Mouse (Mus musculus): ENCODE data around the gene Osbpl11.

Osbpl11 gene

DNA sequence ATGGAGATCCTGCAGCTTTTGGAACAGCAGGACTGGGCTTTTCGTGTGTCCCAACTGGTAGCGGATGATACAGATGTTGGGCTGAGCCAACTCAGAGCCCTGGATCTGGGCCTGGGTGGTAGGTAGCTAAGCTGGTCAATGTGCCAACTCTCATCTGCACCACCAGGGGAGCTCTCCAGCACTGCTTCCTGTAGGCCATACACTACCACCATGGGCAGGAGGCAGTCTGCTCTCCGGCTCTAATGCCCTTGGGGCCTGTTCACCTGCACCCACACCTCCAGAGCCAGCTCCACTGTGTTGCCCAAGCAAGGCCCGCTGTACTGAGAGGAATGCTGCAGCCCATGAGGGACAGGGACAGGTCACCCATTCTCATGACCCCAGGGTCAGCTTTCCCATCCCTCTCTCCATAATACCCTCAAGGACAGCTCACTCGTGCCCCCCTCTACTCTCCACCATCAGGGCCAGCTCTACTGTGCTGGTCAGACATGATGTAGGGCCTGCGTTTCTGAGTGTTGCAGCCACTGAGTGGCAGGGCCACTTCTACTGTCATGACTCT, 59.3 kb downstream of the Osbpl11 start:
- DNase-seq, result no peak

DNA sequence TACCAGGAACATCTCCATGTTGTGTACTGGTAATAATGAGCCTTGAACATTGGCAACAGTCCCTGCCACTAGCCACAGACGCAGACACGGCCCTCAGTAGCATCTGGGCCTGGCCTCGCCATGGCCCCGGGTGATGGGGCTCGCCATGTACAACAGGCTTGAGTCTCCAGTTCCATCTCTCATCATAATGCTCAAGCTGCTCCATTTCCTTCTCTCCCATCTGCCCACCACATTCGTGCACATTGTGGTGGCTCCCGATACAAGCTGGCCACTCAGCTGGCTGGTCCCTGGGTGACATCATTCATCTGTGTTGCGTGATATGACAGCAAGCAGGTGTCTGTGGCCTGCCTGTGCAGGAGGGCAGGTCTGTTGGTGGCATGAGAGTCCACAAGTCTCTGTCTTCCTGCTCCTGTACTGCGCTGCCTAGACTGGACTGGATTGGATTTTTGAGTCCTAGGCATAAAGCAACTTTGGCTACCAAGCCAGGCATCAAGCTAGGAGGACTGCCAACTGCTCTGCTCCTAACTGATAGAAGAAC, 60.1 kb downstream of the Osbpl11 start:
- no peak for DNase-seq

- DNase-seq, result no peak
These were observed 61.7 kb downstream of the Osbpl11 start for GRCm38 (mm10) chr16:33246526-33246925.

GRCm38 (mm10) chr16:33247006-33247405, 62.1 kb downstream of the Osbpl11 start:
- DNase-seq, result no peak

DNA sequence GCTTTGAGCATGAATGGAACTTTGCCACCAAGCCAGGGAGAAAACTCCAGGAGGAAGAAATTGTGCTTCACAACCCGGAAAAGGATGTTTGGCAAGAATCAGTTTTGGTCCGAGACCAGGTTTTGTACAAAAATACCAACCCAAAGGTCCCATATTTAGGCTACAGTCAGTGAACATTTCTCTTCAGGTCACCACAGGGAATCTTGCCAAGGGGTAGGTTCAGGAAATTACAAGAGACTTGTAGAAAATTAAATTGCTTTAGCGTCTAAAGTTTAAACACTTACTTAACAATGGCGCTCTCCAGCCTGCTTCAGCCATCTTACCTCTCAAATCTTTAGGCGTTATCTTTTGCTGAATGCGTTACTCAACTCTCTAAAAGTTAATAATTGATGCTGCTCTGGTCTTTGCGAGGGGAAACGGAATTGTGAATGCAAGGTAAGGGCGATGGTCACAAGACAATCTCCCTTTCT, 65.8 kb downstream of the Osbpl11 start:
- peak; percentile 44 for DNase-seq

DNA sequence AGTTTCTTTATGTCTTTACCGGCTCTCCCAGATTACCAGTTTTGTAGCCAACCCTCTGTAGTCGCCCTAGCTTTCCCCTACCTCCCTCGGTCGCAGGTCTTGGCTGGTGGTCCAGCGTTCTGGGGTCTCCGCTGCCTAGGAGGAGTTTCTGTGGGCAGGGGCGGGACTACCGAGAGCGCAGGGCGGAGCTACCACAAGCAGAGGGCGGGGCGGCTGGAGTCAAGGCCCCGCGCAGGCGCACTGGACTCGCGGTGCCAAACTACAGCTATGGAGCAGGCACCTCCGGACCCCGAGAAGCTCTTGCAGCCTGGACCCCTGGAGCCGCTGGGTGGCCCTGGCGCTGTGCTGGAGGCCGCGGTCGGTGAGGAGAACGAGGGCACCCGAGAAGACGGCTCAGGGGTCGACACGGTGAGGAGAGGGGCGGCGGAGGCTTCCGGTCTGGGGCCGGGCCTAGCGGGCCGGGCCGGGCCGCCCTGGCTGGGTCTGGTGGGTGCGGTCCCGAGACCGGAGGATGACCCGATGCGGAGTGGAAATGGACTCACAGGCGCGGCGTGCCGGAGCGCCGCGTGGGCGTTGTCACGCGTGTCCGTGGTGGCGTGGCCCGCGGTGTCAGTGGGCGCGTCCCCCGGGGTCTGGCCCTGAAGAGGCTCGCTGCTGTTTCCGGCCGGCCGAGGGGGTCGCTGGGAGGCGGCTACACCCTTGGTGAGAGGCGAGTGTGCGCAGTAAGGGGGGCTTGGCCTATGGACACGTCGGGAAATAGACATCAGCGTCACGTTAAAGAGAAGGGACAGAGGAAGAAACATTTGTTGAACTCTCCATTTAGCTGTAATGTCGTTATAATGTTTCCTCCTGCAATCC, 66.6 kb downstream of the Osbpl11 start, which contains the start of gene Snx4:
TSS of gene Snx4 (plus strand) at position 249 of the 858 bp plus-strand sequence.
- peak; percentile 91 for DNase-seq

- no peak for DNase-seq
These were observed 70.7 kb downstream of the Osbpl11 start for GRCm38 (mm10) chr16:33255601-33256000.

GRCm38 (mm10) chr16:33258530-33258929, 73.7 kb downstream of the Osbpl11 start:
- no peak for DNase-seq

GRCm38 (mm10) chr16:33259824-33260223, 75.0 kb downstream of the Osbpl11 start:
- DNase-seq, result no peak

DNA sequence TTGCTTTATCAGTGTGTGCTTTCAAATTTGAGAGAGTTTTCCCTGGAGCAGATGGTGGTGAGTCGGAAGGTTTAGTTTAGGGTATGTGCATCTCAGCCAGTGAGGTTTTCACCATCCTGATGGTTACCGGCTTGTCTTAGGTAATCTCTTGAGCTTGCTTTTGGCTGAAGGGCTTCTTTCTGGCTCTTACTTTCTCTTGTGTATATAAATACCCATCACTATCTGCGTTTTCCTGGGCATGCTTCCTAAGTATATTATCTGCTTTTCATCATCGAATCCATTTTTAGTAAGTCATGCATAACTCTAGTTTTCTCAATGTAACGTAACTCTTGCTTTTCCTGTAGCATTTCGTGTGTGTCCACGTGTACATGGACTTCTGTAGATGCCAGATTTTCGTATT, 76.0 kb downstream of the Osbpl11 start:
- no peak for DNase-seq

- no peak for DNase-seq
These were observed 76.8 kb downstream of the Osbpl11 start for GRCm38 (mm10) chr16:33261584-33262061.

- no peak for DNase-seq
These were observed 77.2 kb downstream of the Osbpl11 start for GRCm38 (mm10) chr16:33262096-33262495.

- no peak for DNase-seq
These were observed 82.9 kb downstream of the Osbpl11 start for GRCm38 (mm10) chr16:33267616-33268253.

DNA sequence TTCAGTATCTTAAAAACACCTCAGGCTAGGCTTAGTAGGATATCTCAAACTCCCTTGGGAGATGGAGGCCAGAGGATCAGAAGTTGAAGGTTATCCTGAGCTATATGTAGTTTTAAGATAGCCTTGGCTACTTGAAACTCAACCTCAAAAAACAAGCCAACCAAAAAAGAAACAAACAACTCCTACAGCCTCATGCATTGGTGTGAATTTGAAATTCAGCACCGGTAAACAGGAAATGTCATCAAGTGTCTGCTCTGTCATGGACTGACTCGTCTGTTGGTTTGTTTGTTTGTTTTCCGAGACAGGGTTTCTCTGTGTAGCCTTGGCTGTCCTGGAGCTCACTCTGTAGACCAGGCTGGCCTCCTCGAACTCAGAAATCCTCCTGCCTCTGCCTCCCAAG, 87.0 kb downstream of the Osbpl11 start:
- no peak for DNase-seq

- no peak for DNase-seq
These were observed 98.2 kb downstream of the Osbpl11 start for GRCm38 (mm10) chr16:33283079-33283478.

GRCm38 (mm10) chr16:33288536-33288935, 103.7 kb downstream of the Osbpl11 start:
- no peak for DNase-seq

GRCm38 (mm10) chr16:33289981-33290380, 105.1 kb downstream of the Osbpl11 start:
- DNase-seq, result peak; percentile 9

- no peak for DNase-seq
These were observed 107.4 kb downstream of the Osbpl11 start for GRCm38 (mm10) chr16:33292241-33292640.
